Mouse (Mus musculus): Measurements from ENCODE around the gene Acnat2. TPM values are rescaled to one million over a fixed set of nuclear protein-coding genes. Genes with fewer than 3 reads are reported as not detected.
"Not testable (repeated sequence)": the region's sequence is repeated elsewhere in the genome, so short reads cannot be mapped to it uniquely, and the experiment has no call there.

Acnat2 gene
- polyA plus RNA-seq, 1 experiment from 2014 or later, result not detected

GRCm38 (mm10) chr4:49340091-49340490 is 67.9 kb downstream of the Acnat2 start:
- not testable (repeated sequence) for H3K9me3 ChIP-seq; H3K36me3 ChIP-seq; H3K4me3 ChIP-seq; DNase-seq (ENCODE audit: low spot score); H3K27ac ChIP-seq; H3K4me1 ChIP-seq (replicated peaks); H3K27me3 ChIP-seq (ENCODE audit: insufficient read depth, poor library complexity, severe bottlenecking)
- WGBS, result 85% methylated on average over 3 of the region's 3 CpGs

- H3K27me3 ChIP-seq (ENCODE audit: insufficient read depth, poor library complexity, severe bottlenecking); DNase-seq (ENCODE audit: low spot score); H3K4me1 ChIP-seq (replicated peaks); H3K9me3 ChIP-seq; H3K27ac ChIP-seq; H3K36me3 ChIP-seq; H3K4me3 ChIP-seq: not testable (repeated sequence)
- 91% methylated on average over 3 of the region's 4 CpGs for WGBS
These were observed 70.0 kb downstream of the Acnat2 start for GRCm38 (mm10) chr4:49337949-49338348.

Other genes with a start within 250 kb of the Acnat2 start
- not detected in 2 replicates for gene Acnat1, start 65.8 kb upstream of the Acnat2 start, polyA plus RNA-seq (2016; fragmentation: Nextera tagmentation; extraction: Ambion mirVana)
- 0.30 and 0.33 TPM in 2 replicates for gene Baat, start 98.4 kb upstream of the Acnat2 start, polyA plus RNA-seq (2016; fragmentation: Nextera tagmentation; extraction: Ambion mirVana)
- gene Mrpl50, start 112.9 kb upstream of the Acnat2 start, polyA plus RNA-seq (2016; fragmentation: Nextera tagmentation; extraction: Ambion mirVana), result 74.8 and 77.1 TPM in 2 replicates
- 10.4 and 10.8 TPM in 2 replicates for gene Zfp189, start 113.0 kb upstream of the Acnat2 start, polyA plus RNA-seq (2016; fragmentation: Nextera tagmentation; extraction: Ambion mirVana)
- gene Aldob, start 141.4 kb upstream of the Acnat2 start, polyA plus RNA-seq (2016; fragmentation: Nextera tagmentation; extraction: Ambion mirVana), result not detected in 2 replicates
- gene Tmem246, start 189.7 kb upstream of the Acnat2 start, polyA plus RNA-seq (2016; fragmentation: Nextera tagmentation; extraction: Ambion mirVana), result 14.2 and 21.4 TPM in 2 replicates
- gene Rnf20, start 223.9 kb upstream of the Acnat2 start, polyA plus RNA-seq (2016; fragmentation: Nextera tagmentation; extraction: Ambion mirVana), result 41.1 and 50.7 TPM in 2 replicates

Measured in hindbrain, embryonic 10.5 days (tissue).